ENCODE assay signal across 8 mouse cellular contexts in genomic region chr8:121850436-121850820, GRCm38 (mm10). TPM values are rescaled to one million over a fixed set of nuclear protein-coding genes. Genes with fewer than 3 reads are reported as not detected.
DNase-seq lines count a peak whose midpoint lies in the region; ATAC-seq lines count a peak whose summit lies in the region.

No protein-coding gene starts in this region.

- no peak for ATAC-seq in lung, embryonic 16.5 days (ENCODE audit: low read depth)
- 0 out of 2 replicates have a peak, but pooled peaks have one; percentile 3 for ATAC-seq in erythroid progenitor cell, adult 5-6 weeks (replicated peaks; ENCODE audit: low FRiP score, poor library complexity, severe bottlenecking)
- no peak for ATAC-seq in neural tube, embryonic 15.5 days (ENCODE audit: low FRiP score)

- no peak overlapping the region; the same call in 1 of the 2 replicates for H3K9ac ChIP-seq in lung, embryonic 16.5 days (ENCODE audit: low read length)
- H3K9ac ChIP-seq in neural tube, embryonic 15.5 days (replicated peaks), result peak overlapping the region; percentile 31; the same call in 1 of the 2 replicates

- H3K27me3 ChIP-seq in lung, embryonic 16.5 days (ENCODE audit: control insufficient read depth, insufficient read depth, low read depth, low read length), result peaks cover 2% of the 10 kb centered on the region; the same call in 1 of the 2 replicates
- H3K27me3 ChIP-seq in limb, embryonic 10.5 days (ENCODE audit: low read depth, poor library complexity, severe bottlenecking), result peaks cover 19% of the 10 kb centered on the region
- no peaks in the 10 kb centered on the region for H3K27me3 ChIP-seq in neural tube, embryonic 15.5 days (replicated peaks)

- no peaks in the 10 kb centered on the region for H3K36me3 ChIP-seq in lung, embryonic 16.5 days (ENCODE audit: control insufficient read depth, insufficient read depth, low read length)
- H3K36me3 ChIP-seq in limb, embryonic 10.5 days, result no peaks in the 10 kb centered on the region
- no peaks in the 10 kb centered on the region for H3K36me3 ChIP-seq in neural tube, embryonic 15.5 days

- DNase-seq in lung, adult 18-20 months, result no peak
- no peak for DNase-seq in limb, embryonic 10.5 days (ENCODE audit: low spot score)
- no peak for DNase-seq in right cerebral cortex, postnatal 36 days (ENCODE audit: low spot score in 2 of 2)
- DNase-seq in Muller cell, postnatal 12 days (ENCODE audit: inconsistent ontology term), result no peak
- DNase-seq in heart, postnatal 36 days, result no peak

- 37% methylated on average over 12 of the region's 12 CpGs for WGBS in lung, embryonic 16.5 days
- 43% methylated on average over 12 of the region's 12 CpGs for WGBS in limb, embryonic 10.5 days
- WGBS in neural tube, embryonic 15.5 days, result 44% methylated on average over 12 of the region's 12 CpGs

- H3K9me3 ChIP-seq in lung, embryonic 16.5 days (ENCODE audit: control insufficient read depth, low read length), result no peaks in the 10 kb centered on the region
- H3K9me3 ChIP-seq in limb, embryonic 10.5 days (replicated peaks), result no peaks in the 10 kb centered on the region
- no peaks in the 10 kb centered on the region for H3K9me3 ChIP-seq in neural tube, embryonic 15.5 days (replicated peaks)

- no peak overlapping the region for H3K4me3 ChIP-seq in lung, embryonic 16.5 days (ENCODE audit: low read length)
- peak overlapping the region; percentile 38 for H3K4me3 ChIP-seq in limb, embryonic 10.5 days
- peak overlapping the region; percentile 19; the same call in 1 of the 2 replicates for H3K4me3 ChIP-seq in neural tube, embryonic 15.5 days (replicated peaks)

- H3K4me1 ChIP-seq in lung, embryonic 16.5 days (replicated peaks; ENCODE audit: control insufficient read depth, insufficient read depth, low read length), result peaks cover 12% of the 10 kb centered on the region
- H3K4me1 ChIP-seq in limb, embryonic 10.5 days, result peaks cover 20% of the 10 kb centered on the region
- peaks cover 14% of the 10 kb centered on the region for H3K4me1 ChIP-seq in neural tube, embryonic 15.5 days

- H3K27ac ChIP-seq in lung, embryonic 16.5 days (ENCODE audit: low read length), result no peak overlapping the region
- H3K27ac ChIP-seq in limb, embryonic 10.5 days, result peak overlapping the region; percentile 78
- H3K27ac ChIP-seq in neural tube, embryonic 15.5 days (replicated peaks), result no peak overlapping the region

- H3K4me2 ChIP-seq in lung, embryonic 16.5 days (ENCODE audit: low read depth, low read length), result peak overlapping the region; percentile 64
- peak overlapping the region; percentile 50 for H3K4me2 ChIP-seq in neural tube, embryonic 15.5 days

- intact Hi-C loops in heart, postnatal 36 days (cut with DNase I), result no loop called here

RNA-seq across cellular contexts. Expression of gene Klhdc4, which starts 21.1 kb away (rescaled TPM):
- 33.2 and 34.6 TPM in 2 replicates for polyA plus RNA-seq in lung, embryonic 16.5 days (2015; fragmentation: Nextera tagmentation; extraction: Ambion mirVana)
- total RNA-seq in erythroid progenitor cell, adult 5-6 weeks (2015; ENCODE audit: low replicate concordance), result 7.9 and 16.3 TPM in 2 replicates
- 15.7 and 17.9 TPM in 2 replicates for total RNA-seq in erythroid progenitor cell, adult 5-6 weeks (2017; ENCODE audit: low replicate concordance)
- 64.2 and 64.4 TPM in 2 replicates for polyA plus RNA-seq in limb, embryonic 10.5 days (2016; fragmentation: Nextera tagmentation; extraction: Ambion mirVana)
- 44.4 and 44.5 TPM in 2 replicates for polyA plus RNA-seq in neural tube, embryonic 15.5 days (2015; fragmentation: Nextera tagmentation; extraction: Ambion mirVana)
- 10 to 100 TPM; 12.2 to 12.3 TPM for total RNA-seq in heart, postnatal 36 days (2021)

RNA-seq across cellular contexts. Expression of gene Slc7a5, which starts 57.1 kb away (rescaled TPM):
- polyA plus RNA-seq in lung, embryonic 16.5 days (2015; fragmentation: Nextera tagmentation; extraction: Ambion mirVana), result 10.4 and 10.7 TPM in 2 replicates
- total RNA-seq in erythroid progenitor cell, adult 5-6 weeks (2015; ENCODE audit: low replicate concordance), result 204 and 216 TPM in 2 replicates
- total RNA-seq in erythroid progenitor cell, adult 5-6 weeks (2017; ENCODE audit: low replicate concordance), result 167 and 189 TPM in 2 replicates
- 16.8 and 19.3 TPM in 2 replicates for polyA plus RNA-seq in limb, embryonic 10.5 days (2016; fragmentation: Nextera tagmentation; extraction: Ambion mirVana)
- polyA plus RNA-seq in neural tube, embryonic 15.5 days (2015; fragmentation: Nextera tagmentation; extraction: Ambion mirVana), result 39.6 and 41.1 TPM in 2 replicates
- 1 to 10 TPM; 3.1 to 3.6 TPM for total RNA-seq in heart, postnatal 36 days (2021)
